Mouse (Mus musculus) adrenal gland (tissue): ENCODE data around the gene Chst3.

Experiments used
- intact Hi-C: fragments of 180-260 bp; cut with DNase I; formaldehyde crosslinking; loops from one replicate; pipeline ENCODE4 v1.15.1; 2025
- long read RNA-seq, 2 experiments: library from polyadenylated mRNA; unstranded; transcript quantifications; one replicate each; pipeline ENCODE4 v2.0.0; 2020; ENCODE audit warnings: borderline replicate concordance in 1 of 2; ENCODE audit not compliant: insufficient replicate concordance in 1 of 2

Gene Chst3
- long read RNA-seq, experiment 1, partial matches to known transcripts, result 0 of 1 reads
- long read RNA-seq, experiment 1, other reads (novel, unspliced or antisense), result 1 of 1 reads
- long read RNA-seq, experiment 2, result 0 reads

GRCm38 (mm10) chr10:60218591-60219499 is at the start of gene Chst3:
Chst3 (minus strand) TSS chr10:60219260.
- intact Hi-C loops, result no loop called here

GRCm38 (mm10) chr10:60268738-60269137 is 49.7 kb upstream of the Chst3 start:
- intact Hi-C loops, result no loop called here

- intact Hi-C loops, result no loop called here
Measured at GRCm38 (mm10) chr10:60266842-60267401, 47.9 kb upstream of the Chst3 start.

GRCm38 (mm10) chr10:60265252-60265651 is 46.2 kb upstream of the Chst3 start:
- intact Hi-C loops, result no loop called here

DNA sequence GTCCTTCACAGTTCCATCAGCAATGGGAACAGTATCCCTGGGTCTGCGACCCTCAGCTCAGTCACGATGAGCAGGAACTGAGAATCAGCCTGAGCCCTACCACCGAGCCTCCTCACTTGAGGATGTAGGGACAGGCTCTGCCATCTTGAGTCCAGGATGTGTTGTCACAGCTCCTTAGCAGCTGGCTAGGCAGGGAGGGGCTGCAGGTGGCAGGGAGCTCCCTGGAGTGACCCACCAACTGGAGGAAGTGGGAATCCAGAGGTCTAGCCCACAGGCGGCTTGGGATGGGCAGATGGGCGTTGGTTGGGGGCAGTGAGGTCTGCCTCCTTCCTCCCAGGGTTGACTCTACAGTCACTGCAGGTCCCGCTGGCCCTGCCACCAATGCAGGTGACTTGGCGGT is 44.3 kb upstream of the Chst3 start:
- intact Hi-C loops, result no loop called here

GRCm38 (mm10) chr10:60262386-60262785 is 43.3 kb upstream of the Chst3 start:
- intact Hi-C loops, result no loop called here

- intact Hi-C loops, result no loop called here
Measured at GRCm38 (mm10) chr10:60261530-60261929, 42.5 kb upstream of the Chst3 start.

- intact Hi-C loops, result no loop called here
Measured at GRCm38 (mm10) chr10:60260557-60261294, 41.7 kb upstream of the Chst3 start.

DNA sequence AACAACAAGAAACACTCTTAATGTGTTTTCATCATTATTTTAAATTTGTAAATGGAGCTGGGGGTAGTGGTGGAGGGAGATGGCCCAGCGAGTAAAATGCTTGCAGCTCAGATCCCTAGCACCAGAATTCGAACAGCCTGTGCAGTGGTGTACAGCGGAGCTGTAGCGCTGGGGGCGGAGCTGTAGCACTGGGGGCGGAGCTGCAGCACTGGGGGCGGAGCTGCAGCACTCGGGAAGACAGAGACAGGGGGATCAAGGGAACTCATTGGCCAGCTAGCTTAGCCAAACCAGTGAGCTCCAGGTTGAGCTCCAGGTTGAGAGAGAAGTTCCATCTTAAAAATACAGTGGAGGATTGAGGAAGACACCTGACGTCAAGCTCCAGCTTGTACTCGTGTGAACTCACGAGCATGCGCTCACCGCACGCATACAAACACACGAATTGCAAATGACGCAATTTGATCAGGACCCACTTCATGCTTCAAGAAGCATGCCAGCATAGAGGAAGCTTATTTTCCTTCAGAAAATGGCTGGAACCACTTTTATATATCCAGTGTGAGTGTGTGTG is 38.3 kb upstream of the Chst3 start:
- intact Hi-C loops, result no loop called here

- intact Hi-C loops, result no loop called here
Measured at GRCm38 (mm10) chr10:60256088-60256487, 37.0 kb upstream of the Chst3 start.

- intact Hi-C loops, result no loop called here
Measured at GRCm38 (mm10) chr10:60252606-60253005, 33.5 kb upstream of the Chst3 start.

DNA sequence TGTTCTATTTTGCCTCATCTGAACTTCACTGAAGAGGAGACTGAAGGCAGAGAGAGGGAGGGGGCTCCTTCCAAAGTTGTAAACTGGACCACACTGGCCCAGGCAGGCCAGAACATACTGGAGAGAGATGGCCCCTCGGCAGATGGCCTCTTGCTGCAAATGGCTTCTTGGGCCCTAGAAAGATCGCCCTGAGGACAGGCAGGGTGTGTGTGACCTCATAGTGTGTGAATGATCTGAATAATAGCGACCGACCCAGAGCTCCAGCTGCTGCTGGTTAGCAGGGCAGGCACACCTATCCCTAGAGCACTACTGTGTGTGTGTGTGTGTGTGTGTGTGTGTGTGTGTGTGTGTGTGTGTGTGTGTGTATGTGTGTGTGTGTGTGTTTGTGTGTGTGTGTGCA is 33.1 kb upstream of the Chst3 start:
- intact Hi-C loops, result no loop called here

DNA sequence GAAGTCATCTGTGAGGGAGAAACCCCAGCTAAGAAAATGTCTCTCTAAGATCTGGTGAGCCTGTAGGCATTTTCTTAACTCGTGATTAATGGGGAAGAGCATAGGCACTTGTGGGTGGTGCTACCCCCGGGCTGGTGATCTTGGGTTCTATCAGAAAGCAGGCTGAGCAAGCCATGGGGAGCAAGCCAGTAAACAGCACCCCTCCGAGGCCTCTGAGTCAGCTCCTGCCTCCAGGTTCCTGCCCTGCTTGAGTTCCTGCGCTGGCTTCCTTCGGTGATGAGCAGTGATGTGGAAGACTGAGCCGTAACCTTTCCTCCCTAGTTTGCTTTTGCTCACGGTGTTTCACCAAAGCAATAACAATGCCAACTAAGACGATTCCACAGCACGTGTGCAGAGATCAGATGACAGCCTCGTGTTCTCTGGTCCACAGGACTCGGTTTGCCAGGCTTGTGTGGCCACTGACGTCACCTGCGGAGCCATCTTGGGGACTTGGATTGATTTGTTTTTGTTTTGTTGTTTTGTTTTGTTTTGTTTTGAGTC is 31.4 kb upstream of the Chst3 start:
- intact Hi-C loops, result no loop called here

GRCm38 (mm10) chr10:60248345-60248744 is 29.3 kb upstream of the Chst3 start:
- intact Hi-C loops, result loop anchor here (10.0 kb wide), 1 partner anchor 354 kb away; no protein-coding TSS in a partner anchor

DNA sequence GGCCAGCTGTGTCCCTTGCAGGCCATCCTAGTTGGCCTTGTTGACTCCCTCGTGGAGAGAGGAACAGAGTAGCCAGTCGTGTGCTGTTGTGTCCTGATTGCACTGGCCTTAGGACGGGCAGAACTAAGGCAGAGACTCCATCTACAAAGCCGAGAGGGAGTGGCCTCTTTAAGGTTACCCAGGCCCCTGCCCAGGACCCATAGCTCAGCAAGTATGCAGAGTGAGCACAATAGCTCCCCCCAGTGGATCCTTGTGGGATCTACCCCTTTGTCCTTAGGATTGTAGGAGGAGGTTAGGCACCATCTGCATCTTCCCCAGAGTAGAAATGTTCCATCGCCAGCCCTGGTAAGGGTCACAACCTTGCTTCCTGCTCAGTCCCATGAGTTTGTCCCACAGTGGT is 27.5 kb upstream of the Chst3 start:
- intact Hi-C loops, result loop anchor here (10.0 kb wide), 1 partner anchor 352 kb away; no protein-coding TSS in a partner anchor

DNA sequence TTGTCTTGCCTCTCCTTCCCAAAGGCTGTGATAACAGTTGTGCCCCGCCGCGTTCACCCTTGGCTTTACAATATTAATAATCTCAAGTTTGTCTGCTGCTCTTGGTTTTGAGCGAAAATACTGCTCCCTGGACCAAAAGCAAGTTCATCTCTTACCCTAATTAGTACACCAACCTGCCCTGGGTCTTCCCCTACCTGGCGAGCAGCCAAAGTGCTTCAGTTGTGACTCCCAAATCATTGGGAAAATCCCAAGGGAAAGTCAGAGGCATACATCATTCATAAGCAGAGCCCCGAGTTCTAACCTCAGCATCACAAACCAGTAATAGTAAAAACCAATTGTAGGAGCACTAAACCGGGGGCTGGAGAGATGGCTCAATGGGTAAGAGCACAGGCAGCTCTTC is 26.6 kb upstream of the Chst3 start:
- intact Hi-C loops, result loop anchor here (2.0 to 10.0 kb wide), 2 partner anchors 97 to 351 kb away; no protein-coding TSS in a partner anchor

DNA sequence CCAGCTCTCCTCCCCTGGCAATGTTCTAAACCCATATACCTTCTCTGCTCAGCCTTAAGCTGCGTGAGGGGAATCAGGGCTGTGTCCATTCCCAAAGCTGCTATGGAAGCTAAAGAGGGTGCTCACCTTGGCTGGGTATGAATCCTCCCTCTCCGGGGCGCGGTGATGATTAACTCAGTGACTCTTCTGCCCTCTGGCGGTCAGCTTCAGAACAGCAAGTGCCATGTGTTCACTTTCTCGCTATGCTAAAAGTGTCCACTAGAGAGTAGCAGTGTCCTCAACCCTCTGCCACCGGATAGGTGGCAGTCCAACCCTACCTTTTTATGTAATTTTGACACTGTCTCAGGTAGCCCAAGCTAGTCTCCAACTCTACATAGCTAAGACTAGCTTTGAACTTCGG is 26.0 kb upstream of the Chst3 start:
- intact Hi-C loops, result loop anchor here (2.0 to 10.0 kb wide), 2 partner anchors 96 to 350 kb away; no protein-coding TSS in a partner anchor

DNA sequence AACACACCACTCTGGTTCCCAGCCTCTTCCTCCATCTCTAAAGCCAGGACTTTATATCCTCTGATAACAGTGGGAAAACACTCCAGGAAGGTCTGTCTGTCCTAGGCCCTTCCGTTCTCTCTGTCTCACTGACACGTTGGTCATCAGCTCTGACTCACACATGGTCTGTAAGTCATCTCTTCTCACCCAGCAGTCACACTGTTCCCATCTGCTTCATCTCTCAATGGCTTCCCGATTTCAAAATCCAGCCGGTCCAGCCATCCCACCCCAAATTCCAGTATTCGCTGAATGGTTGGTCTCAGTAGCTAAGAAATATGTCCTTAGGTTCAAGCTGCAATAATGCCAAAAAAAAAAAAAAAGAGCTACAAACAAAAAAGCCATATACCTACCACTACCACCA is 24.9 kb upstream of the Chst3 start:
- intact Hi-C loops, result loop anchor here (2.0 to 10.0 kb wide), 2 partner anchors 95 to 349 kb away; no protein-coding TSS in a partner anchor

DNA sequence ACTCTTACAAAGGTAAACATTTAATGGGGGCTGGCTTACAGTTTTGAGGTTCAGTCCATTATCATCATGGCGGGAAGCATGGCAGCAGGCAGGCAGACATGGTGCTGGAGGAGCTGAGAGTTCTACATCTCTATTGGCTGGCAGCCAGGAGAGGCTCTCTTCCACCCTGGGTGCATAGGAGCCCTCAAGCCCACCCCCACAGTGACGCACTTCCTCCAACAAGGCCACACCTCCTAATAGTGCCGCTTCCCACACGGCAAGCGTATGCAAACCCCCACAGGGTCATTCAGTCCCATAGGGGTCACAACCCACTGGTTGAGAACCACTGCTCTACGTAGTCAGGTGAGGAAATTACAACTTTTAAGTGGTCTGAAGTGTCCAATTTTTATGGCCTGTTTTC is 21.4 kb upstream of the Chst3 start:
- intact Hi-C loops, result loop anchor here (10.0 kb wide), 1 partner anchor 346 kb away; no protein-coding TSS in a partner anchor

DNA sequence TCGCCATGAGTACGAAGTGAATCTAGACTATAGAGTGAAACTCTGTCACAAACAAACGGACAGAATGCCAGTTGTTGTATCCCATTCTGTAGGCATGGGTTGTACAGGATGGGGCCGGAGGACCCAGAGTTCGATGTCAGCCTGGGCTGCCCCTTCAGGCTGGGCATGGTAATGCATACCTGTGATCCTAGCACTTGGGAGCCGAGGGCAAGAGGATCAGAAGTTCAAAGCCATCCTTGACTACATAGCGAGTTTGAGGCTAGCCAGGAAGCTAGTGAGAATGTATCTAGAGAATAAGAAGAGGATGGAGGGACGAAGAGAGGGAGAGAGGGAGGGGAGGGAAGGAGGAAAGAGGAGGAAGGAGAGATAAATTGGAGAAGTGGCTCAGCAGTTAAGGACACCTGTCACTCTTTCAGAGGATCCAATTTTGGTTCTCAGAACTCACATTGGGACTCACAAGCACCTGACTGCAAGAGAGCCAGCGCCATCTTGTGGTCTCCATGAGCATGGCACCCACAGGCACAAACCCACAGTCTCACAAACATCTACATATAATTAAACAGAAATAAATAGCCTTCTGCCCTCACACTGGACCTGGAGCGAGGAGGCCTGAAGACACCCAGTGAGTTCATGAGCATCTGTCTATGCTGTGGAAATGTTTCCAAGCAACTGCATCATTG is 18.6 kb upstream of the Chst3 start:
- intact Hi-C loops, result loop anchor here (2.0 kb wide), 1 partner anchor 89 kb away; no protein-coding TSS in a partner anchor
